Mouse (Mus musculus): ENCODE results near the gene Lep. TPM values are rescaled to one million over a fixed set of nuclear protein-coding genes. Genes with fewer than 3 reads are reported as not detected.

Lep gene
- not detected in 2 replicates for polyA plus RNA-seq (2015; fragmentation: Nextera tagmentation; extraction: Ambion mirVana)

GRCm38 (mm10) chr6:29059846-29060685, at the start of gene Lep:
Lep (plus strand) TSS chr6:29060220.
- Histone ChIP-seq H3K27me3 (no peaks in the 10 kb centered on the region), H3K27ac (no peak within 1 kb of the TSS), H3K4me1 (peaks cover under 1% of the 10 kb centered on the region; the same call in 1 of the 2 replicates), H3K9me3 (no peaks in the 10 kb centered on the region), H3K9ac (no peak within 1 kb of the TSS), H3K36me3 (no peaks in the 10 kb centered on the region), H3K4me3 (no peak within 1 kb of the TSS), H3K4me2 (no peak within 1 kb of the TSS)
- WGBS = 61% methylated on average over 28 of the region's 28 CpGs
- ATAC-seq (ENCODE audit: insufficient number of reproducible peaks, low FRiP score, low TSS enrichment, low read depth) = no peak

GRCm38 (mm10) chr6:29011651-29012050, 48.4 kb upstream of the Lep start:
- Histone ChIP-seq H3K36me3 (no peaks in the 10 kb centered on the region), H3K4me1 (peaks cover under 1% of the 10 kb centered on the region), H3K27me3 (0 out of 2 replicates have a peak, but pooled peaks cover 3% of the 10 kb centered on the region), H3K9me3 (no peaks in the 10 kb centered on the region), H3K27ac (no peak overlapping the region), H3K9ac (no peak overlapping the region), H3K4me2 (no peak overlapping the region), H3K4me3 (no peak overlapping the region)
- WGBS = 81% methylated on average over 5 of the region's 5 CpGs
- no peak for ATAC-seq (ENCODE audit: insufficient number of reproducible peaks, low FRiP score, low TSS enrichment, low read depth)

GRCm38 (mm10) chr6:29013216-29013615, 46.8 kb upstream of the Lep start:
- Histone ChIP-seq H3K9ac (no peak overlapping the region), H3K27me3 (peaks cover 5% of the 10 kb centered on the region; the same call in 1 of the 2 replicates), H3K36me3 (no peaks in the 10 kb centered on the region), H3K4me2 (no peak overlapping the region), H3K4me1 (peaks cover 6% of the 10 kb centered on the region), H3K27ac (no peak overlapping the region), H3K4me3 (no peak overlapping the region), H3K9me3 (no peaks in the 10 kb centered on the region)
- WGBS = 95% methylated on average over 6 of the region's 6 CpGs
- no peak for ATAC-seq (ENCODE audit: insufficient number of reproducible peaks, low FRiP score, low TSS enrichment, low read depth)

- H3K36me3 ChIP-seq = no peaks in the 10 kb centered on the region
- H3K27ac ChIP-seq = no peak overlapping the region
- H3K27me3 ChIP-seq = peaks cover 14% of the 10 kb centered on the region; the same call in 1 of the 2 replicates
- H3K4me1 ChIP-seq = peaks cover 6% of the 10 kb centered on the region
- peak overlapping the region; percentile 38 for H3K4me2 ChIP-seq
- no peak overlapping the region for H3K9ac ChIP-seq
- no peaks in the 10 kb centered on the region for H3K9me3 ChIP-seq
- ATAC-seq (ENCODE audit: insufficient number of reproducible peaks, low FRiP score, low TSS enrichment, low read depth) = 0 out of 2 replicates have a peak, but pooled peaks have one; percentile 41
- H3K4me3 ChIP-seq = 0 out of 2 replicates have a peak overlapping the region, but pooled peaks have one; percentile 3
- WGBS = 2% methylated on average over 16 of the region's 16 CpGs
Measured at GRCm38 (mm10) chr6:29016891-29017412, 43.1 kb upstream of the Lep start.

GRCm38 (mm10) chr6:29019756-29020720, 40.0 kb upstream of the Lep start:
- Histone ChIP-seq H3K27ac (no peak overlapping the region), H3K27me3 (peaks cover 21% of the 10 kb centered on the region; the same call in 1 of the 2 replicates), H3K9me3 (no peaks in the 10 kb centered on the region), H3K36me3 (no peaks in the 10 kb centered on the region), H3K4me2 (no peak overlapping the region), H3K9ac (no peak overlapping the region), H3K4me1 (peaks cover 9% of the 10 kb centered on the region), H3K4me3 (no peak overlapping the region)
- WGBS = 68% methylated on average over 18 of the region's 18 CpGs
- no peak for ATAC-seq (ENCODE audit: insufficient number of reproducible peaks, low FRiP score, low TSS enrichment, low read depth)

GRCm38 (mm10) chr6:29020937-29021336, 39.1 kb upstream of the Lep start:
- Histone ChIP-seq H3K9ac (no peak overlapping the region), H3K27ac (no peak overlapping the region), H3K4me3 (no peak overlapping the region), H3K36me3 (no peaks in the 10 kb centered on the region), H3K4me2 (no peak overlapping the region), H3K27me3 (peaks cover 29% of the 10 kb centered on the region; the same call in 1 of the 2 replicates), H3K4me1 (peaks cover 9% of the 10 kb centered on the region), H3K9me3 (no peaks in the 10 kb centered on the region)
- ATAC-seq (ENCODE audit: insufficient number of reproducible peaks, low FRiP score, low TSS enrichment, low read depth) = no peak
- WGBS = 54% methylated on average over 5 of the region's 5 CpGs

- Histone ChIP-seq H3K4me3 (no peak overlapping the region), H3K4me1 (peaks cover 9% of the 10 kb centered on the region), H3K36me3 (no peaks in the 10 kb centered on the region), H3K4me2 (no peak overlapping the region), H3K27ac (no peak overlapping the region), H3K9me3 (no peaks in the 10 kb centered on the region), H3K9ac (no peak overlapping the region), H3K27me3 (peaks cover 28% of the 10 kb centered on the region; the same call in 1 of the 2 replicates)
- no peak for ATAC-seq (ENCODE audit: insufficient number of reproducible peaks, low FRiP score, low TSS enrichment, low read depth)
- 40% methylated on average over 6 of the region's 6 CpGs for whole genome bisulfite sequencing
Measured at GRCm38 (mm10) chr6:29021501-29021900, 38.5 kb upstream of the Lep start.

- no peak overlapping the region for H3K4me3 ChIP-seq
- H3K27ac ChIP-seq = no peak overlapping the region
- H3K9me3 ChIP-seq = no peaks in the 10 kb centered on the region
- WGBS = 36% methylated on average over 5 of the region's 5 CpGs
- no peak for ATAC-seq (ENCODE audit: insufficient number of reproducible peaks, low FRiP score, low TSS enrichment, low read depth)
- H3K4me1 ChIP-seq = peaks cover 4% of the 10 kb centered on the region; the same call in 1 of the 2 replicates
- no peaks in the 10 kb centered on the region for H3K36me3 ChIP-seq
- H3K9ac ChIP-seq = no peak overlapping the region
- H3K27me3 ChIP-seq = peaks cover 26% of the 10 kb centered on the region; the same call in 1 of the 2 replicates
- H3K4me2 ChIP-seq = no peak overlapping the region
Measured at GRCm38 (mm10) chr6:29022115-29022514, 37.9 kb upstream of the Lep start.

GRCm38 (mm10) chr6:29023206-29023967, 36.6 kb upstream of the Lep start:
- Histone ChIP-seq H3K9ac (no peak overlapping the region), H3K4me1 (peaks cover 3% of the 10 kb centered on the region; the same call in 1 of the 2 replicates), H3K36me3 (no peaks in the 10 kb centered on the region), H3K27me3 (peaks cover 22% of the 10 kb centered on the region; the same call in 1 of the 2 replicates), H3K4me2 (no peak overlapping the region), H3K4me3 (no peak overlapping the region), H3K9me3 (no peaks in the 10 kb centered on the region), H3K27ac (no peak overlapping the region)
- no peak; the same call in 1 of the 2 replicates for ATAC-seq (ENCODE audit: insufficient number of reproducible peaks, low FRiP score, low TSS enrichment, low read depth)
- 31% methylated on average over 18 of the region's 18 CpGs for WGBS

- Histone ChIP-seq H3K27me3 (peaks cover 20% of the 10 kb centered on the region; the same call in 1 of the 2 replicates), H3K4me1 (peaks cover 3% of the 10 kb centered on the region; the same call in 1 of the 2 replicates), H3K36me3 (no peaks in the 10 kb centered on the region), H3K4me2 (peak overlapping the region; percentile 21; the same call in 1 of the 2 replicates), H3K4me3 (no peak overlapping the region), H3K9ac (no peak overlapping the region), H3K27ac (no peak overlapping the region), H3K9me3 (no peaks in the 10 kb centered on the region)
- 6% methylated on average over 16 of the region's 16 CpGs for WGBS
- no peak for ATAC-seq (ENCODE audit: insufficient number of reproducible peaks, low FRiP score, low TSS enrichment, low read depth)
Measured at GRCm38 (mm10) chr6:29024000-29024417, 36.0 kb upstream of the Lep start.
